Mouse (Mus musculus) megakaryocyte-erythroid progenitor cell, adult 5-6 weeks (primary cell): ENCODE measurements around the gene Prdm8. TPM values are rescaled to one million over a fixed set of nuclear protein-coding genes. Genes with fewer than 3 reads are reported as not detected.

Experiments
- total RNA-seq, 2 experiments: library from RNA; stranded (forward) in 1 of 2; stranded (reverse) in 1 of 2; fragments of 200-1000, 215-1000 nt in 1 of 2; fragments of >200 nt in 1 of 2; fragmentation: Nextera tagmentation in 1 of 2; gene quantifications; 2 replicates each; pipeline ENCODE4 v1.2.3; 2014 to 2017

Gene Prdm8
- total RNA-seq, 2 experiments from 2014 or later = not detected

Other genes with a start within 250 kb of the Prdm8 start
- 1.9 and 4.4 TPM in 2 replicates for gene Antxr2, start 136.2 kb upstream of the Prdm8 start, total RNA-seq (2014; fragmentation: Nextera tagmentation)
- gene Antxr2, start 136.2 kb upstream of the Prdm8 start, total RNA-seq (2017) = 1.6 and 15.4 TPM in 2 replicates
- not detected in 2 replicates for gene Fgf5, start 87.0 kb downstream of the Prdm8 start, total RNA-seq (2014; fragmentation: Nextera tagmentation)
- not detected in 2 replicates for gene Fgf5, start 87.0 kb downstream of the Prdm8 start, total RNA-seq (2017)
- not detected in 2 replicates for gene Cfap299, start 162.1 kb downstream of the Prdm8 start, total RNA-seq (2014; fragmentation: Nextera tagmentation)
- not detected in 2 replicates for gene Cfap299, start 162.1 kb downstream of the Prdm8 start, total RNA-seq (2017)